Mouse (Mus musculus) Patski (cell line): Measurements from ENCODE around the gene Nmnat1. TPM values are rescaled to one million over a fixed set of nuclear protein-coding genes. Genes with fewer than 3 reads are reported as not detected.
"Not testable (repeated sequence)": the region's sequence is repeated elsewhere in the genome, so short reads cannot be mapped to it uniquely, and the experiment has no call there.

Experiments used
- ATAC-seq: fragments of 100-300 bp; one replicate; pipeline ENCODE4 v1.8.0; 2021
- CTCF ChIA-PET: fragments of 350-600 bp; sonication (Branson Sonifier 250); formaldehyde crosslinking; loops from one replicate; lab custom pipeline; 2022; ENCODE audit warnings: inconsistent platforms; lab: Charles Lee
- POLR2A ChIA-PET: fragments of 350-600 bp; sonication (Branson Sonifier 250); formaldehyde crosslinking; loops from one replicate; lab custom pipeline; 2022; ENCODE audit warnings: antibody characterized with exemption, inconsistent platforms; lab: Charles Lee
- DNase-seq: peaks from one replicate; pipeline ENCODE4 v3.0.0-alpha.2; 2011; ENCODE audit warnings: low read depth, low spot score
- H3K27me3 ChIP-seq: fragments of 371-371 bp; one replicate; pipeline ENCODE4 v1.5.1; 2021
- CTCF ChIP-seq: fragments of 100-300 bp; IDR thresholded peaks from one replicate; pipeline ENCODE4 v1.5.1; 2021
- in situ Hi-C: fragments of 300-500 bp; cut with MboI; formaldehyde crosslinking; loops from 3 replicates; pipeline ENCODE4 v1.11.1; 2018; ENCODE audit warnings: low pct_unique_long_range_greater_than_20kb, mixed read lengths
- polyA plus RNA-seq: library from polyadenylated mRNA; unstranded; gene quantifications from one replicate; pipeline ENCODE4 v1.2.3, GENCODE M21; 2021

The Nmnat1 gene
- polyA plus RNA-seq, 1 experiment from 2014 or later: 19.5 TPM

GRCm38 (mm10) chr4:149444964-149445701 is 39.9 kb downstream of the Nmnat1 start:
- in situ Hi-C loops: no loop called here
- peak; percentile 94 for ATAC-seq
- H3K27me3 ChIP-seq: no peaks in the 10 kb centered on the region
- peak; percentile 77 for DNase-seq
- ChIA-PET POLR2A (interaction anchor here (0.7 to 0.9 kb wide), 2 partner anchors 29 to 48 kb away, joined by 3 read pairs; no protein-coding TSS in a partner anchor), CTCF (interaction anchor here (0.7 to 1.3 kb wide), 6 partner anchors 12 to 301 kb away, joined by 3 to 5 read pairs (median 4); no protein-coding TSS in a partner anchor)
- peak; percentile 99 for TF ChIP-seq CTCF

DNA sequence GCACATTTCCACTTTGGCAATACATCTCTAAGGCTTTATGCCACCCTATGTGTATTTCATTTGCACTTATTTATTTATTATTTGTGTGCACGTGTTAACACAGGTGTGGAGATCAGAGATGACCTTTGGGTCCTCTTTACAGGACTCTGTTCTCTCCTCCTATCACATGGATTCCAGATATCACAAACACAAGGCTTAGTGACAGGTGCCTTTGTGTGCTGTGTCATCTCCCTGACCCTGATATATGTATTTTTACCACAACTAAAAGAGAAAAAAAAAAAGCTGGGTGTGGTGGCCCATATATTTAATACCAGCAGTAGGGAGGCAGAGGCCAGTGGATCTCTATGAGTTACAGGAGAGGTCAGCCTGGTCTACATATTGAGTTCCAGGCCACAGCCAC is 40.5 kb downstream of the Nmnat1 start:
- POLR2A ChIA-PET: interaction anchor here (0.7 kb wide), 1 partner anchor 29 kb away, joined by 3 read pairs; no protein-coding TSS in a partner anchor
- CTCF ChIA-PET: interaction anchor here (0.7 to 1.3 kb wide), 3 partner anchors 13 to 78 kb away, joined by 3 to 4 read pairs (median 3); no protein-coding TSS in a partner anchor

GRCm38 (mm10) chr4:149442436-149442835 is 42.6 kb downstream of the Nmnat1 start:
- CTCF ChIA-PET: no interaction called here
- ATAC-seq: no peak
- in situ Hi-C loops: no loop called here
- no peaks in the 10 kb centered on the region for H3K27me3 ChIP-seq
- DNase-seq: peak; percentile 64
- TF ChIP-seq CTCF: no peak
- POLR2A ChIA-PET: interaction anchor here (0.7 to 0.8 kb wide), 2 partner anchors 9 to 310 kb away, joined by 3 to 5 read pairs; no protein-coding TSS in a partner anchor

More for the DNA sequence above, 40.5 kb downstream of the Nmnat1 start:
- in situ Hi-C loops: no loop called here
- TF ChIP-seq CTCF: no peak
- no peak for ATAC-seq
- no peak for DNase-seq
- H3K27me3 ChIP-seq: no peaks in the 10 kb centered on the region

- ChIA-PET POLR2A (no interaction called here), CTCF (no interaction called here)
- TF ChIP-seq CTCF: no peak
- DNase-seq (peak; percentile 49), ATAC-seq (no peak)
- H3K27me3 ChIP-seq: no peaks in the 10 kb centered on the region
- in situ Hi-C loops: no loop called here
Observed at GRCm38 (mm10) chr4:149440576-149440975, 44.4 kb downstream of the Nmnat1 start.

DNA sequence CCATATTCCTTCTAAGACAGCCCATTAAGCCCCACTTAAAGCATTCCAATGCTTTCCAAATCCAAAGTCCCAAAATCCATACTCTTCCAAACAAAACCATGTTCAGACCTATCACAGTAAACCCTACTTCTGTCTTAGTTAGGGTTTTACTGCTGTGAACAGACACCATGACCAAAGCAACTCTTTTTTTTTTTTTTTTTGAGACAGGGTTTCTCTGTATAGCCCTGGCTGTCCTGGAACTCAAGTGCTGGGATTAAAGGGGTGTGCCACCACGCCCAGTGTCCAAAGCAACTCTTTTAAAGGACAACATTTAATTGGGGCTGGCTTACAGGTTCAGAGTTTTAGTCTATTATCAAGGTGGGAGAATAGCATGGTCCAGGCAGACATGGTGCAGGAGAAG is 53.1 kb downstream of the Nmnat1 start:
- ATAC-seq, in situ Hi-C loops, H3K27me3 ChIP-seq, CTCF ChIA-PET, POLR2A ChIA-PET, DNase-seq: not testable (repeated sequence)

DNA sequence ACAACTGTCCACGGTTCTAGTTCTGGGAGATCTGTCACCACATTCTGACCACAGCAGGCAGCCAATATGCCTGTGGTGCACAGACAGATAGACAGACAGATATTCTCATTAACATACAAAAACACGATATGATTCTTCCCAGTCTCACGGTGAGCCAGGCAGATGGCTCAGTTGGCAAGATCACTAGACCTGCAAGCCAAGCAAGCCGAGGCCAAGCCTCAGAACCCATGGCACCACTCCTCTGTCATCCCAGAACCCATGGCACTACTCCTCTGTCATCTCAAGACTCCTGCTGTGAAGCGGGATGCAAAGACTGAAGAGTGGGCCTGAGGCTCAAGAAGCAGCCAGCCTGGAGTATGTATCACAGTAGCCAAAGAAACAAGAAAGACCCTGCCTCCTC is 55.4 kb downstream of the Nmnat1 start:
- in situ Hi-C loops: no loop called here
- ChIA-PET CTCF (no interaction called here), POLR2A (no interaction called here)
- no peaks in the 10 kb centered on the region for H3K27me3 ChIP-seq
- DNase-seq: no peak
- no peak for ATAC-seq
- no peak for TF ChIP-seq CTCF

- ATAC-seq: peak; percentile 83
Observed at GRCm38 (mm10) chr4:149426325-149427199, 58.4 kb downstream of the Nmnat1 start, which contains the start of gene Ube4b. Gene Ube4b (minus strand): TSS chr4:149426749.

DNA sequence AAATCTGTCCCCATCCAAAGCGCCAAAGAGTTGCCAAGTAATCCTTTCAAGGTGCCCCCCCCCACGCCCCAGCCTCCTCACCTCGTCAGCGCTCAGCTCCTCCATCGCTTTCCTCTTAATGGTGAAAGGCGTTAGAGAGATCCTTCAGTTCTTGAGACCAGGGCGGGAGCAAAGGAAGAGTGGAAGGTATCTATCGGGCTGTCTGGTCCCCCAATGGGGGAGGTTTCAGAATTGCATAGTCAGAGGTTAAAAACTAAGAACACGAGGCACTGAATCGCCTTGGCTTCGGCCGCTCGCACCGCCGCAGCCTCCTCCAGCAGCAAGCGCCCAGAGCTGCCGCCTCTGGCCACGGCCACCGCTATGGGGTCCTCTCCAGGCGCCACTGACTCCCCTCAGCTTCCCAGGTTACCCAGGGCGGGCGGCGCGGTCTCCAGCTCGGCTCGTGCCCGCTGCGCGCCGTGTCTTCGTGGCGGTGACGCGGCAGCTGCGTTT is 59.2 kb downstream of the Nmnat1 start:
- no peaks in the 10 kb centered on the region for H3K27me3 ChIP-seq
- ATAC-seq: peak; percentile 22
- DNase-seq: no peak
- TF ChIP-seq CTCF: no peak
- ChIA-PET POLR2A (interaction anchor here (1.2 kb wide), 1 partner anchor 24 kb away, joined by 4 read pairs; no protein-coding TSS in a partner anchor), CTCF (no interaction called here)
- in situ Hi-C loops: no loop called here

More at GRCm38 (mm10) chr4:149426325-149427199, 58.4 kb downstream of the Nmnat1 start, which contains the start of gene Ube4b:
- in situ Hi-C loops: no loop called here
- ChIA-PET CTCF (no interaction called here), POLR2A (interaction anchor here (1.2 kb wide), 1 partner anchor 25 kb away, joined by 4 read pairs; no protein-coding TSS in a partner anchor)
- no peak for TF ChIP-seq CTCF
- DNase-seq: peak; percentile 69
- no peaks in the 10 kb centered on the region for H3K27me3 ChIP-seq

DNA sequence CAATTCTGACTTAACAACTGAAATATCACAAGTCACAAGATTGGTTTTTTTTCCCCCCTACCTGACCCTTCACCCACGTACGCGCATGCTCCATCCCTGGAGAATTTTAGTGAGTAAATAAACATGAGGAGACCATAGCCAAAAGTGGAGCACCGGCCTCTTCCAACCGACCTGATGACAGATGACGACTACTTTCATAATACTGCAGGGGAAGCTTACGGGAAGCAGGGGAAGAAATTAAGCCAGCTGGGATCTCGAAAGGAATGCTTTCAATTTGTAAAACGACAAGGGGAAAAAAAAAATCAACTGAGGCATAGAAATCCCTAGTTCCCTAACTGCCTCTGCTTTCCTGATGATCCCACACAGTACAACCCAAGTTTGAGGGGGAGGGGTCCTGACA is 60.2 kb downstream of the Nmnat1 start:
- no peaks in the 10 kb centered on the region for H3K27me3 ChIP-seq
- DNase-seq (no peak), ATAC-seq (no peak)
- TF ChIP-seq CTCF: no peak
- in situ Hi-C loops: no loop called here
- POLR2A ChIA-PET: no interaction called here
- CTCF ChIA-PET: no interaction called here

DNA sequence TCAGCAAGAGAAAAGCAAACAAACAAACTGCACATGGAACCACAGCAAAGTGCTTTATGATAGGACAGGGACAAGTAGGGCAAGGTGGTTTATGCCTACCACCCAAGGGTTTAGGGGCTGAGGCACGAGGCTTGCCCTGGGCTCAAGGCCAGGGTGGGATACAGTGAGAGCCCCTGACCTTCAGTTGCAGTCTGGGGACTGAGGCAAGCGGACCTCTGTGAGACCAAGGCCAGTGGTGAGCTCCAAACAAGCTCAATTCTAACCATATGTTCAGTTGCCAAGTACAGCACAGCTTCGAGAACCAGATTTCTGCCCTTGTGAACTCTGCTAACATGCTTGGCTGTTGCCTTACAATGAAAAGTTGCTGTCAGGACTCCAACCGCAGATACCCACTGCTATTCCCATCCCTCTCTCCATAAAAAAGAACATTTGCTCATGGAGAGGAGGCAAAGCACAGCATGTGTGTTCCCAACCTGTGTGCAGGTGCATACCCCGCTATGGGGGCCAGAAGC is 67.1 kb downstream of the Nmnat1 start:
- CTCF ChIA-PET: interaction anchor here (1.5 kb wide), 1 partner anchor 15 kb away, joined by 3 read pairs; no protein-coding TSS in a partner anchor
- no peak for DNase-seq
- ATAC-seq: no peak
- in situ Hi-C loops: no loop called here
- TF ChIP-seq CTCF: no peak
- no peaks in the 10 kb centered on the region for H3K27me3 ChIP-seq
- POLR2A ChIA-PET: no interaction called here

Other genes with a start within 250 kb of the Nmnat1 start
- gene Kif1b, start 177.5 kb downstream of the Nmnat1 start, polyA plus RNA-seq: 32.9 TPM
- 63.9 TPM for gene Ube4b, start 58.5 kb downstream of the Nmnat1 start, polyA plus RNA-seq
- gene Rbp7, start 30.2 kb downstream of the Nmnat1 start, polyA plus RNA-seq: not detected
- not detected for gene Tmem274, start 7.8 kb downstream of the Nmnat1 start, polyA plus RNA-seq
- 27.2 TPM for gene Lzic, start within 50 bp of the Nmnat1 start, polyA plus RNA-seq
- gene Ctnnbip1, start 33.0 kb upstream of the Nmnat1 start, polyA plus RNA-seq: 17.3 TPM
- 195 TPM for gene Clstn1, start 101.3 kb upstream of the Nmnat1 start, polyA plus RNA-seq
- gene Pik3cd, start 217.4 kb upstream of the Nmnat1 start, polyA plus RNA-seq: 0.51 TPM